Mouse (Mus musculus) C2C12 (cell line): ENCODE results near the gene Fpr1. TPM values are rescaled to one million over a fixed set of nuclear protein-coding genes. Genes with fewer than 3 reads are reported as not detected.
"Not testable (repeated sequence)": the region's sequence is repeated elsewhere in the genome, so short reads cannot be mapped to it uniquely, and the experiment has no call there.

Experiments
- H3K27me3 ChIP-seq: one replicate; pipeline ENCODE4 v1.6.1; 2011; ENCODE audit not compliant: control insufficient read depth, insufficient read depth, insufficient read length
- H3K36me3 ChIP-seq: one replicate; pipeline ENCODE4 v1.6.1; 2011; ENCODE audit not compliant: control insufficient read depth, insufficient read depth
- H3K4me3 ChIP-seq: one replicate; pipeline ENCODE4 v1.5.1; 2011; ENCODE audit warnings: mild to moderate bottlenecking, control low read depth; ENCODE audit not compliant: poor library complexity, insufficient read depth, severe bottlenecking
- H3K79me2 ChIP-seq: one replicate; pipeline ENCODE4 v1.6.1; 2011; ENCODE audit not compliant: control insufficient read depth, insufficient read depth
- H3K79me3 ChIP-seq: one replicate; pipeline ENCODE4 v1.6.1; 2011; ENCODE audit warnings: low read depth, control low read depth
- H3ac ChIP-seq: one replicate; pipeline ENCODE3; 2011; ENCODE audit warnings: low read depth; ENCODE audit not compliant: control insufficient read depth, insufficient read length
- CEBPB ChIP-seq: IDR thresholded peaks from one replicate; pipeline ENCODE4 v1.6.1; 2011; ENCODE audit warnings: low read depth, mild to moderate bottlenecking, control low read depth, moderate library complexity
- CTCF ChIP-seq: IDR thresholded peaks from one replicate; pipeline ENCODE4 v1.5.1; 2011; ENCODE audit not compliant: control insufficient read depth, insufficient read depth, insufficient read length
- FOSL1 ChIP-seq: IDR thresholded peaks from one replicate; pipeline ENCODE4 v1.8.0; 2011; ENCODE audit warnings: mild to moderate bottlenecking, low read length; ENCODE audit not compliant: poor library complexity, insufficient read depth, severe bottlenecking
- MAX ChIP-seq: IDR thresholded peaks from one replicate; pipeline ENCODE4 v1.6.1; 2011; ENCODE audit warnings: mild to moderate bottlenecking, control low read depth
- MYOD1 ChIP-seq: IDR thresholded peaks from one replicate; pipeline ENCODE4 v1.6.1; 2011; ENCODE audit warnings: low read depth; ENCODE audit not compliant: control insufficient read depth, insufficient read length
- MYOG ChIP-seq: IDR thresholded peaks from one replicate; pipeline ENCODE4 v1.6.1; 2011; ENCODE audit not compliant: control insufficient read depth, insufficient read length; ENCODE audit errors: extremely low read depth
- USF1 ChIP-seq: IDR thresholded peaks from one replicate; pipeline ENCODE4 v1.6.1; 2011; ENCODE audit warnings: low read depth, mild to moderate bottlenecking, control low read depth, moderate library complexity
- long read RNA-seq, 2 experiments: library from polyadenylated mRNA; unstranded; transcript quantifications; one replicate each; pipeline ENCODE4 v2.0.0; 2019 to 2020
- polyA plus RNA-seq: library from polyadenylated mRNA; unstranded; fragments of >200 nt; fragmentation: generic; extraction: Trizol; gene quantifications from one replicate; pipeline ENCODE4 v1.2.1, GENCODE M21; 2012; ENCODE audit warnings: missing spikeins

Fpr1 gene
- polyA plus RNA-seq, result not detected
- long read RNA-seq, experiment 1, result 0 reads
- long read RNA-seq, experiment 2, result 0 reads

DNA sequence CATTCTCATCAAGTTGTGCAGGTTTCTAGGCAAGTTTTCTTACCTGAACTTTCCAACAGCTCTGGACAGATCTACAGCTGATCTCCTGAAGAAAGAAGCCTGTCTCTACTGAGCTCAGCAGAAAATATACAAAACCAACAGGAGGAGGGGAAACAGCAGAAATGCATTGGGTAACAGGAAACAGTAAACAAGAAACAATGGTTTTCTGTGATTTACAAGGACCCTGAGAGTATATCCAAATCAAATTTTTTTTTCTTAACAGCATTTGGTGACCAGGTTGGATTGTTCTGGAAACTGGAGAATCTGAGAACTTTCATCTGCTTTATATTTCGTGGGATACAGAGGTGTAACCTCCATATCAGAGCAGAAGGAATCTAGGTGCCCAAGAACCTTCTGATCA is at the start of gene Fpr1:
Fpr1 (minus strand) TSS at position 101 of the 400 bp plus-strand sequence.
- Histone ChIP-seq H3K36me3 (no peaks in the 10 kb centered on the region), H3K4me3 (no peak within 1 kb of the TSS), H3K27me3 (no peaks in the 10 kb centered on the region), H3K79me2 (no peaks in the 10 kb centered on the region), H3ac (no peak within 1 kb of the TSS), H3K79me3 (no peaks in the 10 kb centered on the region)
- TF ChIP-seq FOSL1 (no peak), CEBPB (no peak), MYOG (no peak), USF1 (no peak), CTCF (no peak), MYOD1 (no peak), MAX (no peak)

DNA sequence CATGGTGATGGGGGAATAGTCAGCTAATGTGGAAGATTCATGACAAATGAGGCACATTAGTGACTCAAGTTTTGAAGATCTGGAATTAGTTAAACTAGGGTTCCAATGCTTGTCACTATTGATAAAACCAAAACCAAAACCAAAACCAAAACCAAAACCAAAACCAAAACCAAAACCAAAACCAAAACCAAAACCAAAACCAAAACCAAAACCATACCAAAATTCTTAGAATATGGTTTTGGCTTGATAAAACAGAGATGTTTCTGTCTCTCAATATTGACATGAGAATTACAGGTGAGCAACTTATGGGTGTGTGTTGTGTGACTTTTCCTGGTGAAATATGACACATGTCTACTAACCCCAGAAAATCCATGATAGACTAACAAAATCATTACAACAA is 34.0 kb upstream of the Fpr1 start:
- Histone ChIP-seq H3K4me3 (no peak overlapping the region), H3ac (no peak overlapping the region), H3K79me3 (no peaks in the 10 kb centered on the region), H3K27me3 (no peaks in the 10 kb centered on the region), H3K79me2 (no peaks in the 10 kb centered on the region), H3K36me3 (no peaks in the 10 kb centered on the region)
- TF ChIP-seq MYOG, result no peak
- no peak for TF ChIP-seq USF1
- no peak for TF ChIP-seq MAX

DNA sequence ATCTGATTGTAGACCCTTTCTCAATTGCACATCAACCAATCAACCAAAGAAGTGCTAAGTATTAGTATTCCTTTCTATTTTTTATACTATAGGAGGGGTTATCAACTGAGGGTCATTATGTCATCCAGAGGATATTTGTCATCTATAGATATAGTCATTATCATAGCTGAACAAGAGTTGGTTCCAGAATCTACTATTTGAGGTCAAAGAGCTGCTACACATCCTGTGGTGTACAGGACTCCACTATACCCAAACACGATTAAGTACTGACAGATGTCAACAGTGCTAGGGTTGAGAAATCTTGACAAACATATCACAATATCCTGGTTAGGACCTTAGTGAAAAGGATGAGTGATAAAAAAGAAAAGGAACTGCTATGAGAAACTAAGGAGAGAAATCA is 33.6 kb upstream of the Fpr1 start:
- no peaks in the 10 kb centered on the region for H3K36me3 ChIP-seq
- H3K27me3 ChIP-seq, result no peaks in the 10 kb centered on the region
- no peaks in the 10 kb centered on the region for H3K79me3 ChIP-seq
- H3K4me3 ChIP-seq, result no peak overlapping the region
- H3ac ChIP-seq, result no peak overlapping the region
- no peak for TF ChIP-seq FOSL1
- TF ChIP-seq CTCF, result no peak
- no peak for TF ChIP-seq MYOD1
- no peak for TF ChIP-seq MYOG
- no peak for TF ChIP-seq MAX
- no peaks in the 10 kb centered on the region for H3K79me2 ChIP-seq

DNA sequence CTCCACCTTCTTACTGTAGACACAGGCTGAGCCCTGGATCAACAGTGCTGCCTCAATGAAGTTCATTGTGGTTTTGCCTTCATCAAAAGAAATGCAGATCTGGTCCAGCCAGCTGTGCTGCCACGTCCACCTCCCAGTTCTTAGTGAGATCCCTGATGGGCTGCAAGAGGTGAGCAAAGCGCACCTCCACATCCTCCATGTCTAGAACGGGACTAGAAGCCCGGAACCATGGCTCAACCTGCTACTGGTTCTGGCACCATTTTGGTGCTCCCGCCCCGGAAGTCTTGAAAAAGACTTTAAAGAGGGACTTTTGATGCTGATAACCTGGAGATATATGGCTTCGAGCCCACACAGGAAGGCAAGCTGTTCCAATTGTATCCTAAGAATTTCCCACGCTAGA is 28.9 kb upstream of the Fpr1 start:
- not testable (repeated sequence) for H3K79me3 ChIP-seq, H3K4me3 ChIP-seq, H3K36me3 ChIP-seq, H3K79me2 ChIP-seq, H3ac ChIP-seq, H3K27me3 ChIP-seq

DNA sequence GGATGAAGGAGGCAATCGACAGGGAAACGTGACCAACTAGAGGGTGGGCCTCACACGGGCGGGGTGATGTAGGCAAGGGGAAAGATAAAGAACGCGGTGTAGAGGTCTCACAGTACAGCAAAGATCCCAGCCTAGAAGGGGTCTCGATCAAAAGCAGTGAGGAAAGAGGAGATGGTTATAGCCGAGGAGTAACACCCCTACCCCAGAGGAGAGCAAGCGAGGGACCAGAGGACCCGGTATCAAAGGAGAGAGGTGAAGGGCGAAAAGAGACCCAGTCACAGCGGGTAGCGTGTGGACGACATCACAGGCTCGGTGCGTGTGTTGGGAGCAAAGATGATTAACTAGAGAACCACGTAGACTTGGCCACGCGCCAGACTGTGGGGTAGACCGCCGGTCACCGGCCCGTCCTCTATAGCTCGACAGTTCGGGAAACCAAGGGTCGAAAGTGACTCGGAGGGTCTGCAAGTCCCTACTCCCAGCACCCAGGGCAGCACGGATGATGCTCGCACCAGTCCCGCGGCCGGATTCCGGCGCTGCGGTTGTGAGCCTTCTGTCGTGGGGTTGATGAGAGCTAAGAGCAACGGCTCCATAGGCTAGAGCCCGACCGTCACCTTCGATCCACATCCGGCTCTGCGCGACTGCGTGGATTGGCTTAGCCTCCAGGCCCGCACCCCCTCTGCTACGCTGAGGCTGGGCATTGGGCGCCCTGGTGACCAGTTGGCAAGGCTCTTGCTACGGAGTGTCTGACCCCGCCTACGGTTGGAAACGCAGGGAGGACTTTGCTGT is 26.1 kb upstream of the Fpr1 start:
- Histone ChIP-seq H3K27me3 (no peaks in the 10 kb centered on the region), H3K4me3 (peak overlapping the region; percentile 6), H3K36me3 (no peaks in the 10 kb centered on the region), H3K79me2 (no peaks in the 10 kb centered on the region), H3ac (peak overlapping the region; percentile 22), H3K79me3 (no peaks in the 10 kb centered on the region)
- TF ChIP-seq USF1, result no peak
- TF ChIP-seq FOSL1, result no peak
- TF ChIP-seq CTCF, result no peak

DNA sequence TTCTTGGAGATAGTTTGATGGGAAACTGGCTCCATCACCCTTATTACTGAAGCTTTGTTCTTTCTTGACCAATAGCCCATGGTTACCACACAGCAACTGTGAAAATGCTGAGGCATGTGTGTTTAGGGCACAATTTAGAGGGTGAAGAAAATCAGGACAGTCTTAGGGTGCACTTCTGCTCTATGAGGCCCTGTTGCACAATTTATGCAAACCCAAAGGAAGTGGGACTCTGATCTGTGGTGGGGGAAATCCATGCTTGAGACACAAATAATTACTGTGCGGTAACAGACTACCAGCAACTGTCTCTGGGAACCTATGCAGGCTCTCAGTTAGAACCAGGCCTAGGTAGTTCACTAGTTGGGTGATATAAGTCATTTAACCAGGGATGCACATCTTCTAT is 17.0 kb upstream of the Fpr1 start:
- no peaks in the 10 kb centered on the region for H3K79me3 ChIP-seq
- no peaks in the 10 kb centered on the region for H3K79me2 ChIP-seq
- H3K4me3 ChIP-seq, result no peak overlapping the region
- H3K36me3 ChIP-seq, result no peaks in the 10 kb centered on the region
- no peaks in the 10 kb centered on the region for H3K27me3 ChIP-seq
- TF ChIP-seq MYOD1 (no peak), CTCF (no peak), MAX (no peak), CEBPB (no peak), USF1 (no peak), MYOG (no peak), FOSL1 (no peak)
- no peak overlapping the region for H3ac ChIP-seq

DNA sequence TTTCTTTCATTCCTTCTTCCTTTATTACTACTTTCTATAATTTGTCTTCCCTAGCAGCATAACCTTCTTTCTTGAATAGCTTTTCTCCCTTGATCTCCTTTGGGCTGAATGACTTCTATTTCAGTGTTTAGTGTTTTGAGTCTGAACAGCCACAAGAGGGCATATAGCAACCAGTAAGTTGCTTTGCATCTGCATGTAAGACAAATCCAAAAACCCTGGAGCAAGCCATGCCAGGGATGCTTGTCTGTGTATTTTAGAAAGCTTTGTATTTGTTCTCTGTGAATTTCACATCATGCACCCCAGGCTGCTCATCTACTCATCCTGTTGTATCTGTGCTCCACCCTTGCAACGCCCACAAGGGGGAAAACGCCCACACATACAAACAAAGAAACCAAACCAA is 15.5 kb upstream of the Fpr1 start:
- no peaks in the 10 kb centered on the region for H3K79me2 ChIP-seq
- no peak overlapping the region for H3K4me3 ChIP-seq
- no peaks in the 10 kb centered on the region for H3K36me3 ChIP-seq
- H3K27me3 ChIP-seq, result no peaks in the 10 kb centered on the region
- TF ChIP-seq MYOG, result no peak
- no peak for TF ChIP-seq MYOD1
- no peak for TF ChIP-seq MAX
- no peak for TF ChIP-seq CTCF
- no peak for TF ChIP-seq FOSL1
- no peak for TF ChIP-seq CEBPB
- TF ChIP-seq USF1, result no peak
- no peak overlapping the region for H3ac ChIP-seq
- no peaks in the 10 kb centered on the region for H3K79me3 ChIP-seq
